Mouse (Mus musculus): ENCODE measurements around the gene Knl1. TPM values are rescaled to one million over a fixed set of nuclear protein-coding genes. Genes with fewer than 3 reads are reported as not detected.

Gene Knl1
- total and polyA plus RNA-seq, 2 experiments: 0.28 TPM; not detected in 1

DNA sequence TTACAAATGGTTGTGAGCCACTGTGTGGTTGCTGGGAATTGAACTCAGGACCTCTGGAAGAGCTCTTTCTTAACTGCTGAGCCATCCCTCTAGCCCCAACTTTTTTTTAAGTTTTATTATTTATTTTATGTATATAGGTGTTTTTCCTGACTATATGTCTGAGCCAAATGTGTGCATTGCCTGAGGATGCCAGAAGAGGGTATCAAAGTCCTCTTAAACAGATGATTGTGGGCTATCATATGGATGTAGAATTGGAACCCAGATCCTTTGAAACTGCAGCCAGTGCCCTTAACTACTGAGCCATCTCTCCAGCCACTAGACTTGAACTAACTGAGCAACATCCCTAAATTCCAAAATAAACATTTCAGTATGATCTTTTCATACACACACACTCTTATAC, 54.6 kb downstream of the Knl1 start:
- DNase-seq (ENCODE audit: extremely low read depth, low read depth, low spot score): no peak
- H3K4me1 ChIP-seq (ENCODE audit: control insufficient read depth, insufficient read depth, low read length): no peaks in the 10 kb centered on the region
- no peak overlapping the region for H3K4me3 ChIP-seq (ENCODE audit: insufficient read depth, low read depth, low read length)
- no peaks in the 10 kb centered on the region for H3K27me3 ChIP-seq (ENCODE audit: control insufficient read depth, insufficient read depth, low read length)
- no peaks in the 10 kb centered on the region for H3K36me3 ChIP-seq (ENCODE audit: control insufficient read depth, insufficient read depth, low read length)
- H3K9ac ChIP-seq (ENCODE audit: low read depth, low read length): no peak overlapping the region
- H3K79me2 ChIP-seq (ENCODE audit: control insufficient read depth, insufficient read depth, low read length): no peaks in the 10 kb centered on the region
- no peak for TF ChIP-seq POLR2A (IDR thresholded peaks at IDR 0.05; ENCODE audit: extremely low read depth, insufficient read depth, low read length)
- TF ChIP-seq CTCF (IDR thresholded peaks at IDR 0.05; ENCODE audit: low read depth, low read length): no peak
- no peak overlapping the region for H3K27ac ChIP-seq (replicated peaks; ENCODE audit: insufficient read depth, low read depth, low read length)

DNA sequence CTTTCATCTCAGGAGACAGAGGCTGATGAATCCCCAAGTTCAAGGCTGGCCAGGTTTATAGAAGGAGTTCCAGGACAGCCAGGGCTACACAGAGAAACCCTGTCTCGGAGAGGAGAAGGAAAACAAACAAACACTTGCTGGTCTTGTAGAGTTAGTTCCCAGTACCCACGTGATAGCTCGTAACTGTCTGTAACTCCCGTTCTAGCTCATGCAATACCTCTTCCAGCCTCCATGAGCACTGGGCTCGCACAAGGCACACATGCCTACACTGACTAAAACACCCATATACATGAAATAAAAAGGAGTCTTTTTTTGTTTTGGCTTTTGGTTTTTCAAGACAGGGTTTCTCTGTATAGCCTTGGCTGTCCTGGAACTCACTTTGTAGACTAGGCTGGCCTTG, 59.7 kb downstream of the Knl1 start:
- DNase-seq (ENCODE audit: extremely low read depth, low read depth, low spot score): no peak
- Histone ChIP-seq H3K4me1 (ENCODE audit: control insufficient read depth, insufficient read depth, low read length) (no peaks in the 10 kb centered on the region), H3K79me2 (ENCODE audit: control insufficient read depth, insufficient read depth, low read length) (no peaks in the 10 kb centered on the region), H3K4me3 (ENCODE audit: insufficient read depth, low read depth, low read length) (no peak overlapping the region), H3K27me3 (ENCODE audit: control insufficient read depth, insufficient read depth, low read length) (no peaks in the 10 kb centered on the region), H3K9ac (ENCODE audit: low read depth, low read length) (no peak overlapping the region), H3K27ac (replicated peaks; ENCODE audit: insufficient read depth, low read depth, low read length) (no peak overlapping the region), H3K36me3 (ENCODE audit: control insufficient read depth, insufficient read depth, low read length) (no peaks in the 10 kb centered on the region)
- 80% methylated on average over 5 of the region's 5 CpGs for WGBS
- no peak for TF ChIP-seq POLR2A (IDR thresholded peaks at IDR 0.05; ENCODE audit: extremely low read depth, insufficient read depth, low read length)
- TF ChIP-seq CTCF (IDR thresholded peaks at IDR 0.05; ENCODE audit: low read depth, low read length): no peak

DNA sequence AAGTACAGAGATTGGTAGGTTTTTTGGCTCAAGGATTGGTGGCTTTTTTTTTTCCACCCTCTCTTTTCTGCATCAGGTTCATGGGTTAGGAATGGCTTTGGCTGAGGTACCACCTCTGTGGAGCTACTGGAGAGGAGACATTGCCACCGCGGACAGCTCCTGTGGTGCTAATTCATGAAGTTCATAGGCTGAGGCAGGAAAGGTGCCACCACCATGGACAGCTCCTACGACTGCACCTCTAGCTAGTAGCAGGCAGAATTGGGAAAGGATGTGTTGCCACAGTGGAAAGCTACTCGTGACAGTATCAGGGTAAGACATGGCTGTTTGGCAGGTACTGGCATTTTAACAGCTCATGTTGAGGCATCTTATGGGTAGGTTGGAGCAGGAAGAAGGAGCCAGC, 61.6 kb downstream of the Knl1 start:
- no peak for TF ChIP-seq CTCF (IDR thresholded peaks at IDR 0.05; ENCODE audit: low read depth, low read length)
- no peak for TF ChIP-seq POLR2A (IDR thresholded peaks at IDR 0.05; ENCODE audit: extremely low read depth, insufficient read depth, low read length)
- Histone ChIP-seq H3K79me2 (ENCODE audit: control insufficient read depth, insufficient read depth, low read length) (no peaks in the 10 kb centered on the region), H3K4me1 (ENCODE audit: control insufficient read depth, insufficient read depth, low read length) (0 out of 2 replicates have a peak, but pooled peaks cover 3% of the 10 kb centered on the region), H3K9ac (ENCODE audit: low read depth, low read length) (no peak overlapping the region), H3K27me3 (ENCODE audit: control insufficient read depth, insufficient read depth, low read length) (no peaks in the 10 kb centered on the region), H3K4me3 (ENCODE audit: insufficient read depth, low read depth, low read length) (no peak overlapping the region), H3K36me3 (ENCODE audit: control insufficient read depth, insufficient read depth, low read length) (no peaks in the 10 kb centered on the region), H3K27ac (replicated peaks; ENCODE audit: insufficient read depth, low read depth, low read length) (no peak overlapping the region)
- peak; percentile 40 for DNase-seq (ENCODE audit: extremely low read depth, low read depth, low spot score)
- 50% methylated on average over 4 of the region's 4 CpGs for WGBS

DNA sequence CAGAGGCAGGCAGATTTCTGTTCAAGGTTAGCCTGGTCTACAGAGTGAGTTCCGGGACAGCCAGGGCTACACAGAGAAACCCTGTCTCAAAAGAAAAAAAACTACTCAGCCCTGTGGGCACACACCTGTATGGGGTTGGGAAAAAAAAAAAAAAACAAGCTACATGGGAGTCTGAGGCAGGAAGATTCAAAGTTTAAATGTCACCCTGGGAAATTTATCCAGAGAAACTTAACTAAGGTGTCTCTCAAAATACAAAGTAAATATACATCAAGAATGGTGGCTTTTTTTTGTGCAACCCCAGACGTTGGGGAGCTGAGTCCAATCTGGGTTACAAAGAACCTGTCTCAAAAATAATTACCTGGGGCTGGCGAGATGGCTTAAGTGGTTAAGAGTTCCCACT, 64.1 kb downstream of the Knl1 start:
- Histone ChIP-seq H3K27me3 (ENCODE audit: control insufficient read depth, insufficient read depth, low read length) (no peaks in the 10 kb centered on the region), H3K4me3 (ENCODE audit: insufficient read depth, low read depth, low read length) (no peak overlapping the region), H3K27ac (replicated peaks; ENCODE audit: insufficient read depth, low read depth, low read length) (no peak overlapping the region), H3K79me2 (ENCODE audit: control insufficient read depth, insufficient read depth, low read length) (no peaks in the 10 kb centered on the region), H3K36me3 (ENCODE audit: control insufficient read depth, insufficient read depth, low read length) (no peaks in the 10 kb centered on the region), H3K9ac (ENCODE audit: low read depth, low read length) (no peak overlapping the region), H3K4me1 (ENCODE audit: control insufficient read depth, insufficient read depth, low read length) (0 out of 2 replicates have a peak, but pooled peaks cover 3% of the 10 kb centered on the region)
- WGBS: 88% methylated on average over 3 of the region's 3 CpGs
- no peak for TF ChIP-seq POLR2A (IDR thresholded peaks at IDR 0.05; ENCODE audit: extremely low read depth, insufficient read depth, low read length)
- TF ChIP-seq CTCF (IDR thresholded peaks at IDR 0.05; ENCODE audit: low read depth, low read length): no peak
- DNase-seq (ENCODE audit: extremely low read depth, low read depth, low spot score): no peak

DNA sequence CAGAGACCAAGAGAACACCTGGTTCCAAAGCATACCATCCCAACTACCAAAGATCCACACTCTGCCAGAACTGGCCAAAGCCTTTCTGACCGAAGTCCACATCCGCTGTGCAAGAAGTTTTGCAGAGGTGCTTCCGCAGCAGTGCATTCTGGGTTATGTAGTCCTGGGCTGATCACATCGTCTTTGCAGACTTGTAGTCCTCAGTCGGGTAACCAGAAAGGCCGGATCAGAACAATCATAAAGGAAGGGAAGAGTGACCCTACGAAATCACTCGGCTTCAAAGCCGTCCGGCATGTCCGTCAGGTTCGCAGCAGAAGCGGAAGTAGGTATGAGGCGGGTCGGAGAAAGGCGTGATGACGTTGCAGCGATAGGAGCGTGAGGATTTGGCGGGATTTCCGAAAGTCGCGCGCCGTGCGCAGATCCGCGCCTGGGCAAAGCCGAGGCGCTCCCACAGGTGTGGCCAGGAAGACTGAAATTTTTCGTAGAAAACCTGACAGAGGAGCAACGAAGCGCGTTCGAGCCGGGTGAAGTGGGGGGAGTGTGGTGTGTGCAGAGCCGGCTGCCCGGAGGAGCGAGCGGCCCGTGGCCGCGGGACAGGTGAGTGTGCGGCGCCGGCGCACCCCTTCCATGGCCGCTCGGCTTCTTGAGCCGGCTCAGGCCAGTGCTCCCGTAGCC, 65.7 kb downstream of the Knl1 start, which contains the start of gene Rad51:
TSS of gene Rad51 (plus strand) at position 356 of the 675 bp plus-strand sequence.
- H3K27me3 ChIP-seq (ENCODE audit: control insufficient read depth, insufficient read depth, low read length): no peaks in the 10 kb centered on the region
- H3K4me1 ChIP-seq (ENCODE audit: control insufficient read depth, insufficient read depth, low read length): 0 out of 2 replicates have a peak, but pooled peaks cover 3% of the 10 kb centered on the region
- WGBS: under 1% methylated on average over 51 of the region's 51 CpGs
- no peaks in the 10 kb centered on the region for H3K36me3 ChIP-seq (ENCODE audit: control insufficient read depth, insufficient read depth, low read length)
- peak within 1 kb of the TSS; percentile 48 for H3K4me3 ChIP-seq (ENCODE audit: insufficient read depth, low read depth, low read length)
- TF ChIP-seq POLR2A (IDR thresholded peaks at IDR 0.05; ENCODE audit: extremely low read depth, insufficient read depth, low read length): no peak
- TF ChIP-seq CTCF (IDR thresholded peaks at IDR 0.05; ENCODE audit: low read depth, low read length): no peak
- H3K9ac ChIP-seq (ENCODE audit: low read depth, low read length): peak within 1 kb of the TSS; percentile 57
- H3K79me2 ChIP-seq (ENCODE audit: control insufficient read depth, insufficient read depth, low read length): no peaks in the 10 kb centered on the region
- peak within 1 kb of the TSS; percentile 86 for H3K27ac ChIP-seq (replicated peaks; ENCODE audit: insufficient read depth, low read depth, low read length)
- DNase-seq (ENCODE audit: extremely low read depth, low read depth, low spot score): peak; percentile 88

Data from liver, adult 2 months (tissue).